Mouse (Mus musculus): Measurements from ENCODE around the gene Mafb.
A peak's percentile ranks its signal among the peaks of the same experiment; 100 is the strongest.

The Mafb gene

DNA sequence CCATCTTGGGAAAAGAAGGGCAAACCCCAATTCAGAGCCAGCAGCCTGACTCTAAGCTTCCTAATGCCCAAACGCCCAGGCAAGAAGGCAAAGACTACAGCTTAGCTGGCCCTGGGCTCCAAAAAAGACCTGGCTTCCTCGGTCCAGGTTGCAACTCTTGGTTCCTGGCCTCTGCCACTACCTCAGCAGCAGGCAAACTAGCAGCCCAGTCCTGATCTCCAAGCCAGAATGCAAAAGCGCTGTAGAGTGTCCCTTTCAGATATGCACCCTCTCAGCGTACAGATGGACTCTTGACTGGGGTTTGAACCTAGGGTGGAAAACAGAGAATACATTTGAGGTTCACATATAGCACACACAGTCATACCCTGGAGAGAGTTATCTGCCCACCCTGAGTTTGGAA, 3.7 kb downstream of the Mafb start:
- no peak for DNase-seq

DNA sequence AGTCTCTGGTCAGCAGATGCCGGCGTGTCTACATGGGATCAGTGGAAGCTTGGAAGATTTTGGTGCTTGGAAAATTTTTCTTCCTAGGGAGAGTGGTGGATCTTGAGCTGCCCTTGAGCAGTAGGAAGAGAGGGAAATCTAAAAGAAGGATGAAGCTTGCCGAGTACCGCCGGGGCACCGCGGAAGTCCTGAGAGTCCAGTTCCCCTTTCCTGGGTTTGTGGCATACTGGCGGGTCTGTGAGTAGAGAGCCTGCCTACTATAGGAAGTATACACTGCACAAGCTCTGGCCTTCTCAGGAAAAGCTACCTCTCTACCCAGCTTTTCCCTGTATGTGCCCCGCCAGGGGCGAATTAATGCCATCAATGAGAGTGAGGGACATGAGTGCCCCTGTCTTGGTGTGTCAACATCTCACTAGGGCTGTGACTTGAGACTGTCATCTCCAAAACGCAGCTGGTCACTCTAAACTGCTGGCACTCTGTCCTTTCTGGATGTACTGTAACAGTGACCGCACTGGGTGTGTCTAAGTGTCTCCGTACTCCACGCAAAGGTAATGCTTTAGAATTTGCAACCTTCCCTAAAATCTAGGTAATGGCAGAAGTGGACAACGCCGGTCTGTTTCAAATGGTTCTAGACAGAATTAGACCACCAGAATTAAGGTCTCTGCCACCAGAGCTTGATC, 5.3 kb downstream of the Mafb start:
- DNase-seq, result no peak

DNA sequence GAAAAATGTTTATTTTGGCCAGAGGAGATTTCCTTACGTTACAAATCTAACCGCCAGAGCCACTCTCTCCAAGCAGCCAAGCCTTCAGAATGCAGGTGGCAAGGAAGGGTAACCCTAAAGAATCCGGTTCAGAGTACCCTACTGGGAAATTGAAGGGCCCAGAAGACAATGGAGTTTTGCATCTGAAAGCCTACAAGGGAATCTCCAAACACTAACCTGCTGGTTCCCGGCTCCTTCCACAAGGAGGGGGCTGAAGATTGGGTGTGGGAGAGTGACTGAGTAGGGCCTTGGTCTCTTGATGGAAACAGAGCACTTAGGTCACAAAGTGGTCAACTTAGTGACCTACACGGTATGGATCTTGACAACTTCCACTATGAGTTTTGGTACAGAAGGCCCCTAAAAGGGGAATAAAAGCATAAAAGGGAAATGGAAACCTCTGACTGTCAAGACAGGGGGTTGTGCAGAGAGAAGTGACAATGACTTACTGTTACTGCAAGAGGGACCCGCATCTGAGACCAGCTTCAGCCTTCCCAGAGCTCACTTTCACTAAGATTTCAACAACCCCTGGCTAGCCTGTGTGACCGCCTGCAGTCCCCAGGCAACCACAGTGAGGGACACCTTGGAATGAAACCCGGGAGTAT, 6.5 kb downstream of the Mafb start:
- DNase-seq, result no peak

DNA sequence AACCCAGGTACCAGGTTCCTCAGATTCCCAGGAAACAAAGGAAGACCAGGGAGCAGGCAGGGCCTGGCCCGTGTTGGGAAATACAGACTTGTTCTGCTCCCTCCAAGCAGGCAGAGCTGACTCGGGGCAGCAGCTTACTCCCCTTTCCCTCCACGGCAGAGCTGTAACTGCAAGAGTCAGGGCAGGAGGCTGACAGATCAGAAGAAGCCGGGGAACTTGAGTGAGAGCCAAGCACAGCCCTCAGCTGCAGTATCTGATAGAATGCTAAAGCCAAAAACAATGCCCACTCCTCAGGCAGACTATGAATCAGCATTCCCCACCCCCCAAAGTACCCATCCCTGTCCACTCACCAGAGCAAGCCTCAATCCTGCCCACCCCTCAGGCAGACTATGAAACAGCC, 8.0 kb downstream of the Mafb start:
- DNase-seq, result no peak

DNA sequence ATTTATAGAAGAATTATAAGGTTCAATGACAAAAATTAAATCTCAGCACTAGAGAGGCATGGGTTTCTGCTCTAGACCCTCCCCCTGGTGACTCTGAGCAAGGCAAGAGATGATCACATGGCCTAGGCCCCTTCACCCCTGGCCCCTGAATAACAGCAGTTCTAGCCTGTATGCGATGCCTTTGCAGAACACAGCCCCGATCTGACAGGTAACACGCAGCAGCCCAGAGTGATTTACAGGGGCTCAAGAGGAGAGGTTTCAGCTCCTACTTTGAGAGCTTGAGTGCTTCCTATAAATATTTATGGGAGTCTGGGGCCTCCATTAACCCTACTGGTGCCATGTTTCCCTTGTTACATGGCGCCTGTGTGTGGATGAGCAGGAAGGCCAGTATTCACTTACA, 9.4 kb downstream of the Mafb start:
- peak; percentile 26 for DNase-seq

DNA sequence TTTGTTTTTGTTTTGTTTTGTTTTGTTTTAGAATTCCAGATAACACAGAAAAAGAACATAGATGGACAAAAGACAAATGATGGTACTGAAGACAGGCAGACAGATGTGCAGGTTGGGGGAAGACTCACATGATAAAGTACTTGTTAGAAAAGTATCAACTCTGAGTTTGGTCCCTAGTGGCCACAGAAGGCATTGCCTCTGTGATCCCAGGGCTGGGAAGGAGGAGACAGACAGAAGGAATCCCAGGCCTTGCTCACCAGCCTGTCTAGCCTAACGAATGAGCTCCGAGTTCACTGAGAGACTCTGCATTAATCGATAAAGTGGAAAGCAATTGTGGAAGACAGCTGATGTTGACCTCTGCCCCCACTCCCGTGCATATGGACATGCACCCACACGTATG, 10.7 kb downstream of the Mafb start:
- peak; percentile 46 for DNase-seq

DNA sequence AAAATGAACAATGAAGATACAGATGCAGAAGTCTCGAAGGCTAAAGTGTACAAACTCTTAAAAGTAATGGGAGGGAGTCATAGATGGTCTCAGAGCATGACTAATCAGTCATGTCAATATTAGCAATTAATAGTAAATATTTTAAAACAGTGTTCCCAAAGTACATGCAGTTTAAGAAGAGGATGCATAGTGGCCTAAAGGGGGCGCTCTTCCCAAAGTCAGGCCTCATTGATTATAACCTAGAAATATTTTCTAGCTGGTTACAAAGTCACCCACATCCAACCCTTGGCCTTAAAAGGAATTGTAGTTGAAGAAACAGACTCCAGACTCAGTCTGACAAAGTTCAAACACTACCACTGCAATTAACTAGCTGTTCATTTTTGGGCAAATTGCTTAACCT, 12.5 kb downstream of the Mafb start:
- DNase-seq, result no peak

DNA sequence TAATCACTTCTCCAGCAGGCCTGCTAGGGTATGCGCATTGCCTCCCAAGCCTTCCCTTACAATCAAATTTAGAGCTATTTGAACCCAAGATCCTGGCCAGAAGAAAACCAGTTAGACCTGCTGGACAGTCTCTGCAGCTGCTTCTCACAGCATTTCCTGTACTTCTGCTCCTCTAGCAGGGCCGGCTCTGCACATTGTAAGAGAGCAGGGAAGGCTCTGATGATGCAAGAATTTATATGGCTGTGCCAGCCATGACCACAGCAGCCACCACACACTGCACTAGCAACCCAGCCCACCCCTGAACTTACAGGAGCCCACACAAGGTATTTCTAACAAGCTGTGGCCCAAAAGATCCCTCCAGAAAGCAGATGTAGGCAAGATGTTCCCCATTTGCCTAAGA, 13.3 kb downstream of the Mafb start:
- no peak for DNase-seq

DNA sequence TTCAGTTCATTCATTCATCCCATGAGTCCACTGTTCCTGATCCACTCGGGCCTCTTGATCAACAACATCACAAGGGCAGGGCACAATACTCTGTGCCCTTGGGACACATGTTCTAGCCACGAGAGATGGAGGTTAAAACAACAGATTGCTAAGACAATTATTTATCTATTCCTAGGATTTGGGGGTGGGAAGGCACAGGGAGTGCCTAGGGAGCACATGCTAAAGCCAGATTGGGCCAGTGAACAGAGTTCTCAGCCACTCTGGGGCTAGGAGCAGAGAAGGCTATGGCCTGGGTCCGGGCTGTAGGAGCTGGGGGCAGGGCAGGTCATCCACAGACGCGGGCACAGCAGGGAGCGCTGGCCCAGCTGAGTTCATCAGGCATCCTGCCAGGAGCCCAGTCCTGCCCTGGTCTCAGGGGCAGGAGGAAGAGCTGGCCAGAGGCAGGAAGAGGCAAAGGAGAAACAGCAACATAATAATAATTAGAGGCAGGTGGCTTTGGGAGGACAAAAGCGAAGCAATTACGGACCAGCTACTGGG, 15.8 kb downstream of the Mafb start:
- no peak for DNase-seq

DNA sequence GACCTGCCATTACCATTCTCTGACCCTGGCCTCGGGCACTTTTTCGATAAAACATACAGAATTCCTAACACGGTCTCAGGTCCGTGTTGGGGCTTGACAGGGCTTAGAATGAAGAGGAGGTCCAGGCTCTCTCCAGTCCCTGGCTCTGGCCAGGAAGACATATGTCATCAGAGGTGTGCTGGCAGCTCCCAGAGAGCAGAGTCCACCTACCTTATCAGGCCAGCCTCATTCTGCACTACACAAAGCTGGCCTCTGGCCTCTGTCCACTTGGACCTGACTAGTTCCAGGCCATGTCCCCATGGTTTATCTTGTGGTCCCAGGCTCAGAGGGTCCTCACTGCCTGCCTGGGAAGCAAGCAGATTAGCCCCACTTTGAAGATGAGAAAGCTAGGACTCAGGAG, 17.3 kb downstream of the Mafb start:
- no peak for DNase-seq

DNA sequence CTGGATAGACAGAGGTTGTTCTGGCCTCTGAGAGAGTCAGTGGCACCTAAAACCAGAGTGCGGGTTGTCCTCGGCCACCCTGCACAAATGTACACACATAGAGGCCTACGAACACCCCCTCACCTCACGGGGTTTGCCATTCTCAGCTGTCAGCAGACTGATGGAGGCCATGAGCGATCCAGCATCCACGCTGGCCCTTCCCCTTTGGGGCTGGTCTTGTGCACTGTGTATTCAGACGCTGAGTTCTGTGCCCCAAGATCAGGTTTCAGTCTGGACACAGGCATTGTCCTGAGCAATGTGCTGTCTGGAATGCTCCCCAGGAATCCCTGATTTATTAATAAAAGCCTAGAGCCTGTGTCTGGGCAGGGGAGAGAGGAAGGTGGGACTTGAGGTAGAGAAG, 18.1 kb downstream of the Mafb start:
- peak; percentile 64 for DNase-seq

DNA sequence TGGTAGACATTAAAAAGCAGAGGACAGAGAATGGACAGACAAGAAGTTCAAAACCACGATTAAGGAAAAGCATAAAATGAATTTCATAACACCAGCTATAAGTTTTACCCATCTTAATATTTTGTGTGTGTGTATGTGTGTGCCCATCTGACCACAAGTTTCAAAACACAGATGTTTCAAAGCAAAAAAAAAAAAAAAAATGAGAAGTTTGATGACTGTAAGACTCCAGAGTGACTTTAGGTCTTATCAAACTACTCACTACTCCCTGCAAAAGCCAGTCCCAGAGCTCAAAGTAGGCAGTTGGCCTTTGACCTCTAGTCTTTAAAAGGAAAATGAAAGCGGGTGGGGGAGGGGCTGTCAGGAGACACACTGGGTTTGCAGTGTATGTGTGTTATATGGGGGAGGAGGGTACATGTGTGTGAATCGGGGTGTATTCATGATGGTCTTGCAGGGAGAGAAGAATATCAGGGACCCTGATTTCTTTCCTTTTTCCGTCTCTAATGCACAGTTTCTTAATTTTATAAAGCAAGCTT, 18.7 kb downstream of the Mafb start:
- DNase-seq, result peak; percentile 79

DNA sequence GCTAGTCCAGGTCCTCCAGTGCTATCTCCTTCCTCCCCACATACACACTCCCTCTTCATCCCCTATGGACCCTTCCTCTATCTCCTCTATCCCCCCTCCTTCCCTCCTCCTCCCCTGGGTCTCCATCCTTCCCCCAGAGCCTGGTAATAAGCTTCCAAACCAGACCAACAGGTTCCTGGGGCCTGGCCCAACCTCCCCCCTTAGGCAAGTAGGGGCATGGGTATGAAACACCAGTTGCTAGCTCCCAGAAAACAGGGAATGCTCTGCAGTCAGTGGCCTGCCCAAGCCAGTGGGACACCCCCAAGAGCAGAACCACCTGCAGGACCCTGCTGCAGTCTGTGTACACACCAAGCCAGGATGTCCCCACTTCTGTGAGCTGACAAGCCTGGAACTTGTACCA, 21.2 kb downstream of the Mafb start:
- DNase-seq, result no peak

DNA sequence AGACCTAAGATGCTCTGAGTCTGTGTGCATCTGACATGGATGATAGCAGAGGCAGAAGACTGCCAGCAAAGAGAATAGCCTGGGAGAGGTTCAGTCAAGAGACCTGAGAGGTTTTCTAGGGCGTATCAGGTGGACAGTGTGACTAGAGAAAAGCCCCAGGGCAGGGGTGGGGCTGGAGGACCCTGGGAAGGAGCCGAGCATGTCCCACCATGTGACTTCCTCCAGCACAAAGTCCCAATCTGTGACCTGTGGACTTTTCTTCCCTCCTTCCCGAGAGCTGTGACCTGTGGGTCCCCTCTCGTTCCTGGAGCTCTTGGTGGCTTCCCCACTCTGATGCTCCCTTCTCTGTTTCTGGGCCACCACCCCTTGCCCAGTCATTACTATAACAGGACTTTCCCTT, 26.7 kb downstream of the Mafb start:
- DNase-seq, result no peak

DNA sequence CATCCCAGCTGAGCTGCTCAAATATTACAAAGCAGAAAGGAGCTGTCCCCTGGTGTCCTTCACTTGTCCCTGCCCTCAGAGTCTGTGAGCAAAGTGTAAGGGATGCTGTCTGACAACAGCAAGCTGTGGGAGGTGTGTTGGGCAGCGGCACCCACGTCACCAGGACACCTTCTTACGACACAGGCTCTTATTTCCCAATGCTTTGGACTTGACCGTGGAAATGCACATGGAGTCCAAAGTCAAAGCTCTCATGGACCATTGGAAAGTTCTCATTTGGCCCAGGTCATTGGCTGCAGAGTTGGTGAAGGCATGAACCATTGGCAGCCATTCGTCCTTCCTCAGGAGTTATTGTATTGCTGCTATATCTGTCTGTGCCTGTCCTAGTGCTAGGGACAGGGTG, 27.3 kb downstream of the Mafb start:
- DNase-seq, result no peak

DNA sequence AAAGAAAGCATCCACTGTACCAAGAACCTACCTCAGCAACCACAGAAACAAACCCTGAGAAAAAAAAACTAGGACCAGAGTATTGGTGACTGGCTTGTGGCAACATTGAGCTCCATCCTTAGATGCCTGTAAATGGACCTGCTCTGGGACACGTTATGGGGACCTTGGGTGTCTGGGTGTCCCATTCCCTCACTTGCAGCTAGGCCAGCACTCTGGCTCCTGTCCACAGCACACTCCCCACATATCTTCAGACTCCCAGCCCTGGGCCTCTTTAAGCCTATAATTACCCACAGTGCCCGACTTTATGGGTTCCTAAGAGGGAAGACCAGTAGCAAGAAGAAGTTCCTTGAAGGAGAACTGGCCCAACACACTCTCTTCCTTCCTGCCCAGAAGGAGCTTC, 30.8 kb downstream of the Mafb start:
- DNase-seq, result no peak

DNA sequence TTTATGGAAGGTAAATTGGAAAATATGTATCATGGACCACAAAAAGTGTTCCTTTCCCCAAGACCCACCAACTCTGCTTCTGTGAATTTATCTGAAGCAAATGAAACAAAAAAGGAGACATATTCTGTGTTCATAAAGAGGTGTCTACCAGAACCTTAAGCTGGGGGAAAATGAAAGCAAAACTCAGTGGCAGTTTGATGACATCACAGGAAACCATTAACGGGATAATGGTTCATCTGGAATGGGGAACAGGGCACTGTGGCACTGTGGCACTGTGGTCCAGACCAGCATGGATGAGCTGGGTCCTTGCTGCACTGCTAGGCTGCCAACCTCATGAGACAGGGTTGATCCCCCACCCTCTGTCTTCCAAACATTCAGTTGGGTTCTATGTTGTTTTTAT, 31.8 kb downstream of the Mafb start:
- DNase-seq, result no peak

DNA sequence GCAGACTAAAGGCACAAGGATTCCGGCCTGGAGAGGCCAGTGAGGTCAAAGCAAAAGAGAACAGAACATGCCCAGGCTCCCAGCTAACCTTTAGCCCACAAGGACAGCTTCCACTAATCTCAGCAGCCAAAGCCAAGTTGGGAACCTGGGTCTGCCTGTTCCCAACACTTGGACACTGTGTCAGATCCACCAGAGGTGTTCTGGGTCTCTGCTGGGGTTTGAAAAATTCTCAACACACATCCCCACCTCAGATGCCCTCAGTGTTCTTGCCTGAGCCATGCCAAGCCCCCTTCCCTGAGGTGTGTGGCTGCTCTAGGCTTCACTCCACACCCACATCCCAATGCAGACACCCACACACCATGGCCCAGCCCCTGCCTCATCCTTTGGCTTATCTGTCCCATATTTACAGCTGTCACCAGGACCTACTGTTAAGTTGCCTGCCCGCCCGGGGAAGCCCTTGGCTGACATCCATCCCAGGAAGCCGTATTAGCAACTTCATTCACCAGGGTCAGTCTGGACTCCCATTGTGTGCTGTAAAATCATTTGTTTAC, 32.7 kb downstream of the Mafb start, which contains the start of gene Gm826:
TSS of gene Gm826 (minus strand) at position 52 of the 551 bp plus-strand sequence.
- no peak for DNase-seq

DNA sequence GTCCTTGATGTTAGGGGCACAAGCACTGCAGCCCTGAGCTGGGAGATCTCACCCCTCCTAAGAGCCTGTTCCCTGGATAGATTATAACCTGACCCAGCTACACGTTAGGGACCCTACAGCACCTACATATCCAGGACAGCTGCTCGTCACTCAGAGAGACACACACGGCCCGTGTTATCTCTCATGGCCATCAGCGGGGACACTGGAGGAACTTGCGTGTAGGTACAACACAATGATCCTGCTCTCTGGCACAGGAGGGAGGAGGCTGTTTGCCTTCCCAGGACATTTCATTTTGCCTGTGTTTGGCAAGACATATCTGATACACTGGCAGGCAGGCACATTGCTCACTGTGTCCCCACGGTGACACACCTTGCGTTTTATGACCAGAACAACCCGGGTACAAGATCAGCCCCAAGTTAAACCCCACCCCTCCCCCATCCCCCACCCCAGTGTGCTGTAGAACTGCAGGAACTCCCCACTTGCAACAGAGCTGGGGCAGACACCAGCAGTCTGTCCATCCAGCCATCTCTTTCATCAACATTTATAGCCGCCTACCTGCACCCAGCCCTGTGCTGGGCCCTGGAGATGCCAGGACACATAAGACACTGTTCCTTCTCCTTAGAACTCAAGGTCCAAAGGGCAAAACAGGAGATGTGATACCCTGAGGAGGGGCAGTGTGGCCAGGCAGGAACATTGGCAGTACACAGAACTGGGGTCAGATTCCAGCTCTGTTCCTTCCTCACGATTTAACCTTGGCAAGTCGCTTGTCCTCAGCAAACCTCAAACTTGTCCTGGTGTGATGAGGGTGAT, 34.1 kb downstream of the Mafb start:
- no peak for DNase-seq

DNA sequence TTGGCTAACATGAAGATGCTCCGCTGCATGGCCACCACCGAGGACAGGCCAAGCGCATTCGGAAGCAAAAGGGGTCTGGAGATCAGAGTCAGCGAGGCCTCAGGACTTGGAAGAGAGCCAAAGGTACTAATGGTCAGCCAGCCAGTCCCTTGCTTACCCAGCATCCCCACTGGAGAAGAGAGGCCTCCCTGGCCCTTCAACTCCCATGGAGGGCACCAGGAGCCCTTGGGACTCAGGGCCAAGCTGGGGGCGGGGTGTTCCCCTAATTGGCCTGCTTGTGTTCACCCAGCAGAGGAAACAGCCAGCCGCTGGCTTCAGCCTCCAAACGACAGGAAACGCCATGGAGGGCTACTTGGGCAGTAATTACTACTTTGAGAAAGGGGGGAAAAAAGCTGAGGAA, 38.0 kb downstream of the Mafb start:
- no peak for DNase-seq

DNA sequence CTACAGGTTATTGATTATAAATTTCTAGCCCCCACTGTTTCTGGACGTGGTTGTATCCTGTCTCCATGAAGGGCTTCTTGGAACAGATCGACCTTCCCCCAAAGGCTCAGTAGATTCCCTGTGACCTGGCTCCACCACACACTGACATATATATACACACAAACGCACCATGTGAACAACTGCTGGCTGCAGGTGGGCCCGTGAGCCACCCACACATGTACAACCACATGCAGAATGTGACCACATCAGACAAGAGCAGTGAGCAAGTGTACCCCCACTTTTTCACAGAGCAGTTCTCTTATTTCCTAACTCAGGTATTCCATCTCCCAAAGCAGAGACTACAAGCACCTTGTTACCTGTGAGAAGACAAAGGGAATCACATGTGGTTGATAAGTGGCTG, 39.1 kb downstream of the Mafb start:
- no peak for DNase-seq

DNA sequence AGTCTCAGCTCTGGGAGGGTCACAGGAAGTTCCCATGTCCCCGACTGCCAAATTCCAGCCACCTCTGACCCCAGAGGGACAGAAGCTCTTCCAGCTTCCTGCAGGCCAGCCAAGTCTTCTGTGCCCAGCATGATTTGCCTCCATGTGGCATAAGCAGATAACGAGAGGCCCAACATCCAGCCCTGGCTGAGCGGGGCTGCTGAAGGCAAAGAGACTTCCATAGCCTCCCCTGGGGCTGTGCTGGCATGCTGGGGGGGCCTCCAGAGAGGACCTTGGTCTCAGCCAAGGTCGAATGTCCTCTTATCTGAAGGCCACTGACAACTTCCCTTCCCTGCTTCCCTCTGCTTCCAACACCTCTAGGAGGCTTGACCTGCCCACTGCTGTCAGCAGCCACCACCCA, 39.7 kb downstream of the Mafb start:
- DNase-seq, result peak; percentile 10

DNA sequence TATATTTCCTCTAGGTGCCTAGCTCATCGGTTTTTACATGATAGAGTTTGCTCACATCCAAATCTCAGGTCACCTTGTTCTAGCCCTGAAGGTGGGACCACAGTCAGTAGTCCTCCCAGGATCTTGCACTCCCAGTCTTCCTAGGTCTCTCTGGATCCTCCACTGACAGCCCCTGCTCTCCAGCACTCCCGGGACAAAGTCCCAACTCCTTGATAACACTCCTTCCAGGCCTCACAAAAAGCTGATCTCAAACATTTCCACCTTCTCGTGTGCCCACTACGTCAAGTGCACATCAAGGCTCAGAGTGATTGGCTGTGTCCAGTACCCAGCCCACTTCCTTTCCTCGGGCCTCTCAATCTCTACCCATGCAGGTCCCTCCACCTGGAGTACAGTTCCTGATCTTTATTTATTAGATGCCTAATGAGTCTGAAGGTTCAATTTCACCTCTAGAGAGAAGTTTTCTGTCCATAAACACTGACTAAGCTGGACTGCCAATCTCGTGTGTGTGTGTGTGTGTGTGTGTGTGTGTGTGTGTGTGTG, 41.7 kb downstream of the Mafb start:
- DNase-seq, result no peak
